Mouse (Mus musculus) midbrain, embryonic 12.5 days (tissue): ENCODE results near the gene Sidt1. TPM values are rescaled to one million over a fixed set of nuclear protein-coding genes. Genes with fewer than 3 reads are reported as not detected.

Experiments
- ATAC-seq: fragments of 200-750 bp; cut with Nextera tagmentation; 2 replicates; pipeline ENCODE4 v1.8.0; 2017; ENCODE audit warnings: low read depth, moderate TSS enrichment, moderate library complexity; ENCODE audit not compliant: low FRiP score
- H3K27ac ChIP-seq: fragments of 300-500 bp; sonication (generic); replicated peaks from 2 replicates; pipeline ENCODE4 v1.5.1; 2016; ENCODE audit warnings: mild to moderate bottlenecking
- H3K27me3 ChIP-seq: fragments of 300-500 bp; sonication (generic); 2 replicates; pipeline ENCODE4 v1.6.1; 2016; ENCODE audit warnings: mild to moderate bottlenecking
- H3K36me3 ChIP-seq: fragments of 300-500 bp; sonication (generic); 2 replicates; pipeline ENCODE4 v1.6.1; 2016
- H3K4me1 ChIP-seq: fragments of 300-500 bp; sonication (generic); 2 replicates; pipeline ENCODE4 v1.6.1; 2016
- H3K4me2 ChIP-seq: fragments of 300-500 bp; sonication (generic); replicated peaks from 2 replicates; pipeline ENCODE4 v1.6.1; 2016; ENCODE audit warnings: mild to moderate bottlenecking, moderate library complexity
- H3K4me3 ChIP-seq: fragments of 300-500 bp; sonication (generic); 2 replicates; pipeline ENCODE4 v1.5.1; 2016; ENCODE audit warnings: mild to moderate bottlenecking
- H3K9ac ChIP-seq: fragments of 300-500 bp; sonication (generic); replicated peaks from 2 replicates; pipeline ENCODE4 v1.6.1; 2016; ENCODE audit warnings: mild to moderate bottlenecking, moderate library complexity
- H3K9me3 ChIP-seq: fragments of 300-500 bp; sonication (generic); 2 replicates; pipeline ENCODE4 v1.6.1; 2016; ENCODE audit warnings: mild to moderate bottlenecking
- WGBS: fragments of 180-500 bp; shearing (Covaris S2); methylation state at CpG from one replicate; pipeline ENCODE4 v1.1.7; 2016; 5-methylcytosine and 5-hydroxymethylcytosine counted together
- polyA plus RNA-seq: library from polyadenylated mRNA; unstranded; fragments of >200 nt; fragmentation: Nextera tagmentation; extraction: Ambion mirVana; gene quantifications from 2 replicates; pipeline ENCODE4 v1.2.1, GENCODE M21; 2016

The Sidt1 gene
- polyA plus RNA-seq, 1 experiment from 2014 or later: 0.98 TPM

GRCm38 (mm10) chr16:44265562-44265961 lies 67.4 kb downstream of the Sidt1 start:
- H3K4me2 ChIP-seq: no peak overlapping the region
- H3K9ac ChIP-seq: no peak overlapping the region
- ATAC-seq: no peak
- no peaks in the 10 kb centered on the region for H3K27me3 ChIP-seq
- H3K9me3 ChIP-seq: no peaks in the 10 kb centered on the region
- WGBS: 89% methylated on average over 6 of the region's 6 CpGs
- no peaks in the 10 kb centered on the region for H3K4me1 ChIP-seq
- H3K4me3 ChIP-seq: no peak overlapping the region
- no peak overlapping the region for H3K27ac ChIP-seq
- no peaks in the 10 kb centered on the region for H3K36me3 ChIP-seq

GRCm38 (mm10) chr16:44264916-44265315 lies 68.1 kb downstream of the Sidt1 start:
- 66% methylated on average over 2 of the region's 2 CpGs for WGBS
- no peak overlapping the region for H3K4me3 ChIP-seq
- ATAC-seq: no peak

GRCm38 (mm10) chr16:44257476-44257875 lies 75.5 kb downstream of the Sidt1 start:
- 92% methylated on average over 3 of the region's 3 CpGs for WGBS
- H3K9me3 ChIP-seq: no peaks in the 10 kb centered on the region
- no peak overlapping the region for H3K27ac ChIP-seq
- H3K4me3 ChIP-seq: no peak overlapping the region
- ATAC-seq: no peak
- H3K9ac ChIP-seq: no peak overlapping the region
- H3K4me1 ChIP-seq: no peaks in the 10 kb centered on the region
- H3K27me3 ChIP-seq: no peaks in the 10 kb centered on the region
- H3K4me2 ChIP-seq: no peak overlapping the region
- no peaks in the 10 kb centered on the region for H3K36me3 ChIP-seq

More at GRCm38 (mm10) chr16:44264916-44265315, 68.1 kb downstream of the Sidt1 start:
- Histone ChIP-seq H3K27ac (no peak overlapping the region), H3K36me3 (no peaks in the 10 kb centered on the region), H3K27me3 (no peaks in the 10 kb centered on the region), H3K9ac (no peak overlapping the region), H3K4me2 (no peak overlapping the region), H3K4me1 (no peaks in the 10 kb centered on the region), H3K9me3 (no peaks in the 10 kb centered on the region)

- no peak overlapping the region for H3K27ac ChIP-seq
- no peak overlapping the region for H3K4me2 ChIP-seq
- H3K27me3 ChIP-seq: no peaks in the 10 kb centered on the region
- no peak overlapping the region for H3K4me3 ChIP-seq
- no peak for ATAC-seq
- no peaks in the 10 kb centered on the region for H3K36me3 ChIP-seq
- H3K4me1 ChIP-seq: no peaks in the 10 kb centered on the region
- no peaks in the 10 kb centered on the region for H3K9me3 ChIP-seq
- H3K9ac ChIP-seq: no peak overlapping the region
- 87% methylated on average over 7 of the region's 7 CpGs for WGBS
Measured at GRCm38 (mm10) chr16:44254698-44255097, 78.3 kb downstream of the Sidt1 start.

GRCm38 (mm10) chr16:44253797-44254634 lies 79.0 kb downstream of the Sidt1 start:
- WGBS: 84% methylated on average over 7 of the region's 7 CpGs
- Histone ChIP-seq H3K36me3 (no peaks in the 10 kb centered on the region), H3K4me1 (no peaks in the 10 kb centered on the region), H3K4me2 (no peak overlapping the region), H3K9ac (no peak overlapping the region), H3K27ac (no peak overlapping the region), H3K9me3 (no peaks in the 10 kb centered on the region), H3K27me3 (no peaks in the 10 kb centered on the region), H3K4me3 (no peak overlapping the region)
- ATAC-seq: no peak

- WGBS: 92% methylated on average over 3 of the region's 3 CpGs
- ATAC-seq: no peak
- H3K27me3 ChIP-seq: no peaks in the 10 kb centered on the region
- no peaks in the 10 kb centered on the region for H3K9me3 ChIP-seq
- H3K4me2 ChIP-seq: no peak overlapping the region
- H3K36me3 ChIP-seq: no peaks in the 10 kb centered on the region
- no peak overlapping the region for H3K4me3 ChIP-seq
- no peak overlapping the region for H3K9ac ChIP-seq
- H3K4me1 ChIP-seq: no peaks in the 10 kb centered on the region
- no peak overlapping the region for H3K27ac ChIP-seq
Measured at GRCm38 (mm10) chr16:44252735-44253134, 80.3 kb downstream of the Sidt1 start.

GRCm38 (mm10) chr16:44249985-44250384 lies 83.0 kb downstream of the Sidt1 start:
- no peak overlapping the region for H3K4me3 ChIP-seq

GRCm38 (mm10) chr16:44243323-44243722 lies 89.7 kb downstream of the Sidt1 start:
- ATAC-seq: no peak

More at GRCm38 (mm10) chr16:44249985-44250384, 83.0 kb downstream of the Sidt1 start:
- Histone ChIP-seq H3K9me3 (no peaks in the 10 kb centered on the region), H3K9ac (no peak overlapping the region), H3K27me3 (no peaks in the 10 kb centered on the region), H3K36me3 (no peaks in the 10 kb centered on the region), H3K4me2 (no peak overlapping the region), H3K27ac (no peak overlapping the region), H3K4me1 (no peaks in the 10 kb centered on the region)
- 94% methylated on average over 10 of the region's 10 CpGs for WGBS
- ATAC-seq: no peak

GRCm38 (mm10) chr16:44242633-44243032 lies 90.4 kb downstream of the Sidt1 start:
- 0% methylated on average over 1 of the region's 1 CpGs for WGBS
- peak; percentile 75 for ATAC-seq
- Histone ChIP-seq H3K36me3 (no peaks in the 10 kb centered on the region), H3K4me3 (no peak overlapping the region), H3K27ac (no peak overlapping the region), H3K27me3 (no peaks in the 10 kb centered on the region), H3K4me1 (no peaks in the 10 kb centered on the region), H3K9ac (no peak overlapping the region), H3K9me3 (no peaks in the 10 kb centered on the region), H3K4me2 (no peak overlapping the region)

More at GRCm38 (mm10) chr16:44243323-44243722, 89.7 kb downstream of the Sidt1 start:
- Histone ChIP-seq H3K27ac (no peak overlapping the region), H3K9me3 (no peaks in the 10 kb centered on the region), H3K9ac (no peak overlapping the region), H3K27me3 (no peaks in the 10 kb centered on the region), H3K36me3 (no peaks in the 10 kb centered on the region), H3K4me2 (no peak overlapping the region), H3K4me1 (no peaks in the 10 kb centered on the region), H3K4me3 (no peak overlapping the region)
- 82% methylated on average over 7 of the region's 7 CpGs for WGBS

- H3K4me2 ChIP-seq: no peak overlapping the region
- H3K27me3 ChIP-seq: no peaks in the 10 kb centered on the region
- no peaks in the 10 kb centered on the region for H3K9me3 ChIP-seq
- H3K27ac ChIP-seq: no peak overlapping the region
- no peaks in the 10 kb centered on the region for H3K36me3 ChIP-seq
- ATAC-seq: no peak
- H3K9ac ChIP-seq: no peak overlapping the region
- H3K4me1 ChIP-seq: no peaks in the 10 kb centered on the region
- H3K4me3 ChIP-seq: no peak overlapping the region
- WGBS: 68% methylated on average over 8 of the region's 8 CpGs
Measured at GRCm38 (mm10) chr16:44240406-44240805, 92.6 kb downstream of the Sidt1 start.

GRCm38 (mm10) chr16:44238835-44239263 lies 94.1 kb downstream of the Sidt1 start:
- no peaks in the 10 kb centered on the region for H3K9me3 ChIP-seq
- no peak overlapping the region for H3K4me2 ChIP-seq
- no peak for ATAC-seq
- H3K27ac ChIP-seq: no peak overlapping the region
- no peak overlapping the region for H3K4me3 ChIP-seq
- H3K36me3 ChIP-seq: no peaks in the 10 kb centered on the region
- no peak overlapping the region for H3K9ac ChIP-seq
- H3K27me3 ChIP-seq: no peaks in the 10 kb centered on the region
- WGBS: 73% methylated on average over 10 of the region's 10 CpGs
- H3K4me1 ChIP-seq: no peaks in the 10 kb centered on the region

GRCm38 (mm10) chr16:44237836-44238235 lies 95.2 kb downstream of the Sidt1 start:
- Histone ChIP-seq H3K9me3 (no peaks in the 10 kb centered on the region), H3K4me3 (no peak overlapping the region), H3K4me2 (no peak overlapping the region), H3K9ac (no peak overlapping the region), H3K4me1 (no peaks in the 10 kb centered on the region), H3K27ac (no peak overlapping the region), H3K36me3 (no peaks in the 10 kb centered on the region), H3K27me3 (no peaks in the 10 kb centered on the region)
- no peak for ATAC-seq
- WGBS: 71% methylated on average over 3 of the region's 3 CpGs
